Mouse (Mus musculus) layer of hippocampus, postnatal 14 days (tissue): Measurements from ENCODE around the gene Nkx2-5. TPM values are rescaled to one million over a fixed set of nuclear protein-coding genes. Genes with fewer than 3 reads are reported as not detected.

Experiments used
- DNase-seq, 2 experiments: peaks; one replicate each; pipeline ENCODE4 v3.0.0; 2021 to 2022; ENCODE audit warnings: low spot score in 2 of 2, mixed read lengths in 1 of 2
- total RNA-seq, 2 experiments: library from RNA; stranded (reverse); gene quantifications; 2 replicates each; pipeline ENCODE4 v1.2.3; 2021

Gene Nkx2-5
- total RNA-seq, 2 experiments from 2014 or later = not detected

GRCm38 (mm10) chr17:26850358-26851135 is 5.7 kb upstream of the Nkx2-5 start:
- DNase-seq = no peak

GRCm38 (mm10) chr17:26849746-26850357 is 5.0 kb upstream of the Nkx2-5 start:
- DNase-seq = no peak

- no peak for DNase-seq
Measured at GRCm38 (mm10) chr17:26849106-26849745, 4.4 kb upstream of the Nkx2-5 start.

GRCm38 (mm10) chr17:26848236-26848635 is 3.4 kb upstream of the Nkx2-5 start:
- no peak for DNase-seq

- DNase-seq = no peak
Measured at GRCm38 (mm10) chr17:26847801-26848200, 3.0 kb upstream of the Nkx2-5 start.

- no peak for DNase-seq
Measured at GRCm38 (mm10) chr17:26846411-26846810, 1.6 kb upstream of the Nkx2-5 start.

- DNase-seq = no peak
Measured at GRCm38 (mm10) chr17:26845149-26846050, 591 bp upstream of the Nkx2-5 start.

GRCm38 (mm10) chr17:26844371-26844851 is 398 bp downstream of the Nkx2-5 start:
- DNase-seq = no peak

GRCm38 (mm10) chr17:26843696-26844236 is 1.0 kb downstream of the Nkx2-5 start:
- DNase-seq = no peak

- DNase-seq = no peak
Measured at GRCm38 (mm10) chr17:26843229-26843567, 1.6 kb downstream of the Nkx2-5 start.

- no peak for DNase-seq
Measured at GRCm38 (mm10) chr17:26842431-26843228, 2.2 kb downstream of the Nkx2-5 start.

- DNase-seq = no peak
Measured at GRCm38 (mm10) chr17:26841981-26842380, 2.8 kb downstream of the Nkx2-5 start.

- DNase-seq = no peak
Measured at GRCm38 (mm10) chr17:26840922-26841731, 3.7 kb downstream of the Nkx2-5 start.

GRCm38 (mm10) chr17:26840439-26840780 is 4.4 kb downstream of the Nkx2-5 start:
- no peak for DNase-seq

GRCm38 (mm10) chr17:26839718-26840438 is 4.9 kb downstream of the Nkx2-5 start:
- DNase-seq = no peak

- DNase-seq = no peak
Measured at GRCm38 (mm10) chr17:26838911-26839717, 5.7 kb downstream of the Nkx2-5 start.

GRCm38 (mm10) chr17:26838191-26838910 is 6.5 kb downstream of the Nkx2-5 start:
- DNase-seq = no peak
